Mouse (Mus musculus): Measurements from ENCODE around the gene Gna15. TPM values are rescaled to one million over a fixed set of nuclear protein-coding genes. Genes with fewer than 3 reads are reported as not detected.

Gene Gna15
- polyA plus RNA-seq, 1 experiment from 2014 or later = 1.0 TPM

DNA sequence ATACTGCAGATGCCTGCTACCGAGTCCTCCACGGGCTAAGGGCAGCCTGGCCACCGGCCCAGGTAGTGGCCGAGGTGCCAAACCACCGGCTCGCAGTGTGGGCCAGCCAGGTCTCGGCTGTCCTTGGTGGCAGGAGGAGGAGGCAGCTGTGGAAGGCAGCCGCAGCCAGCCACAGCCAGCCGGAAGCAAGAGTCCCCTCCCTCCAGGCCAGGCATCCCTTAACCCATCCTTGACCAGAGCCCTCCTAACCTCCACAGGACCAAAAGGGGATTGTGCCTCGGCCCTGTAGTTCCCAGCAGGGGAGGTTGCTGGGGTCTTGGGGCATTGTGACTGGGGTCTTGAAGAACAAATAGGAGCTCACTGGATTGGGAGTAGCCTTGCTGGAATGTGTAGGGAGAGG lies 40.2 kb upstream of the Gna15 start:
- peaks cover 64% of the 10 kb centered on the region for H3K27me3 ChIP-seq
- peaks cover 65% of the 10 kb centered on the region for H3K4me1 ChIP-seq
- peak overlapping the region; percentile 30 for H3K4me3 ChIP-seq
- H3K9me3 ChIP-seq = no peaks in the 10 kb centered on the region
- H3K27ac ChIP-seq (replicated peaks) = no peak overlapping the region; the same call in 1 of the 2 replicates
- 3% methylated on average over 10 of the region's 10 CpGs for WGBS
- H3K36me3 ChIP-seq = peaks cover 36% of the 10 kb centered on the region
- H3K9ac ChIP-seq (replicated peaks) = peak overlapping the region; percentile 47; the same call in 1 of the 2 replicates
- no peak for ATAC-seq (ENCODE audit: low FRiP score, low read depth)
- peak overlapping the region; percentile 41 for H3K4me2 ChIP-seq (replicated peaks)

- H3K9ac ChIP-seq (replicated peaks) = no peak overlapping the region
- no peaks in the 10 kb centered on the region for H3K9me3 ChIP-seq
- ATAC-seq (ENCODE audit: low FRiP score, low read depth) = no peak
- H3K27me3 ChIP-seq = peaks cover 60% of the 10 kb centered on the region
- no peak overlapping the region for H3K27ac ChIP-seq (replicated peaks)
- peaks cover 63% of the 10 kb centered on the region for H3K4me1 ChIP-seq
- 0 out of 2 replicates have a peak overlapping the region, but pooled peaks have one; percentile 30 for H3K4me3 ChIP-seq
- peaks cover 36% of the 10 kb centered on the region for H3K36me3 ChIP-seq
- peak overlapping the region; percentile 41 for H3K4me2 ChIP-seq (replicated peaks)
- 50% methylated on average over 6 of the region's 6 CpGs for WGBS
Observed at GRCm38 (mm10) chr10:81563481-81563880, 39.5 kb upstream of the Gna15 start.

DNA sequence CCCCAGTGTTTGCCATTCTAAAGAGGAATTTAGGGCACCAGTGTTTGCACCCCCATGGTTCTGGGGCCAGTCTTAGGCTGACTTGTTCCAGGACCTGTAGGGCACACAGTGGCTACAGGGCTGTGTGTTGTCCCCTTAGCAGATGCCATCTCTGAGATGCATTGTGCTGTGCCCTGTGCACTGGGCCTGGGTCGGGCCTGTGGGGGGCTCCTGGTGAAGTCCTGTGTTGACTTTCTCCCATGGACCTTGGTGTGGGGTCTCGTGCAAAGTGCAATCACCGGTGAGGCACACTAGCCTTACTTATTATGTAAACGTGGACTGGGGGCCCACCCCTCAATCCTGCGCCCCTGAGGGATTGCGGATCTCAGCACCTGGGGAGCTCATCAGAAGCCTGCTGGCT lies 38.4 kb upstream of the Gna15 start:
- Histone ChIP-seq H3K9ac (replicated peaks) (no peak overlapping the region; the same call in 1 of the 2 replicates), H3K4me1 (peaks cover 54% of the 10 kb centered on the region), H3K27ac (replicated peaks) (no peak overlapping the region), H3K36me3 (peaks cover 36% of the 10 kb centered on the region), H3K27me3 (peaks cover 55% of the 10 kb centered on the region), H3K4me3 (peak overlapping the region; percentile 12; the same call in 1 of the 2 replicates), H3K4me2 (replicated peaks) (peak overlapping the region; percentile 1; the same call in 1 of the 2 replicates), H3K9me3 (no peaks in the 10 kb centered on the region)
- ATAC-seq (ENCODE audit: low FRiP score, low read depth) = no peak
- 80% methylated on average over 6 of the region's 6 CpGs for WGBS

- no peak for ATAC-seq (ENCODE audit: low FRiP score, low read depth)
- Histone ChIP-seq H3K27me3 (peaks cover 39% of the 10 kb centered on the region), H3K4me3 (peak overlapping the region; percentile 92), H3K27ac (replicated peaks) (peak overlapping the region; percentile 92; the same call in 1 of the 2 replicates), H3K4me1 (peaks cover 53% of the 10 kb centered on the region), H3K36me3 (peaks cover 30% of the 10 kb centered on the region), H3K9ac (replicated peaks) (peak overlapping the region; percentile 100), H3K9me3 (no peaks in the 10 kb centered on the region), H3K4me2 (replicated peaks) (peak overlapping the region; percentile 83)
- WGBS = 26% methylated on average over 16 of the region's 16 CpGs
Observed at GRCm38 (mm10) chr10:81560719-81561459, 36.9 kb upstream of the Gna15 start.

- Histone ChIP-seq H3K36me3 (peaks cover 20% of the 10 kb centered on the region; the same call in 1 of the 2 replicates), H3K4me3 (peak overlapping the region; percentile 92), H3K9ac (replicated peaks) (peak overlapping the region; percentile 100), H3K9me3 (no peaks in the 10 kb centered on the region), H3K27ac (replicated peaks) (peak overlapping the region; percentile 92), H3K4me2 (replicated peaks) (peak overlapping the region; percentile 83), H3K4me1 (peaks cover 48% of the 10 kb centered on the region), H3K27me3 (peaks cover 29% of the 10 kb centered on the region)
- 1% methylated on average over 36 of the region's 36 CpGs for WGBS
- ATAC-seq (ENCODE audit: low FRiP score, low read depth) = peak; percentile 31
Observed at GRCm38 (mm10) chr10:81559627-81560539, 35.9 kb upstream of the Gna15 start.

GRCm38 (mm10) chr10:81559163-81559626 lies 35.2 kb upstream of the Gna15 start, which contains the start of gene Aes:
Aes (plus strand) TSS chr10:81559488.
- WGBS = 4% methylated on average over 31 of the region's 53 CpGs

DNA sequence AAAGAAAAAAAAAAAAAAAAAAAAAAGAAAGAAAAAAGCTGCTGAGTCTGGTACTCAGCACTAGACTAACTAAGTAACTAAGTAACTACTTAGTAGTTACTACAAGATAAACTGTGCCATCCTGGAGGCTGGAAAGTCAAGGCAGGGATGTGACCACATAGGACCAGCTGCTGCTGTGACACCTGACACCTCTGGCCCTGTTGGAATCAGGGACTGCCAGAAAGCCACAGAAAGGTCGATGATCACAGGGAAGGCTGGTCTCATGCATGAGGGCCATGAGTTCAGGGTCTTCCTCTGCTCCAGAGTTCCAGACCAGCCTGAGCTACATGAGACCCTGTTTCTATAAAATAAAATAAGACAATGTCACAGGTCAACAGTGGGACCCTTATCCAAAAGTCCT lies 33.5 kb upstream of the Gna15 start:
- Histone ChIP-seq H3K9me3 (0 out of 2 replicates have a peak, but pooled peaks cover 4% of the 10 kb centered on the region), H3K4me3 (no peak overlapping the region), H3K27ac (replicated peaks) (no peak overlapping the region), H3K27me3 (peaks cover 8% of the 10 kb centered on the region), H3K36me3 (0 out of 2 replicates have a peak, but pooled peaks cover 7% of the 10 kb centered on the region), H3K9ac (replicated peaks) (no peak overlapping the region), H3K4me1 (peaks cover 24% of the 10 kb centered on the region), H3K4me2 (replicated peaks) (no peak overlapping the region)
- 50% methylated on average over 1 of the region's 1 CpGs for WGBS
- ATAC-seq (ENCODE audit: low FRiP score, low read depth) = no peak

More at GRCm38 (mm10) chr10:81559163-81559626, 35.2 kb upstream of the Gna15 start, which contains the start of gene Aes:
- peak; percentile 62 for ATAC-seq (ENCODE audit: low FRiP score, low read depth)
- peaks cover 22% of the 10 kb centered on the region for H3K27me3 ChIP-seq
- H3K4me2 ChIP-seq (replicated peaks) = peak within 1 kb of the TSS; percentile 83
- H3K36me3 ChIP-seq = peaks cover 13% of the 10 kb centered on the region; the same call in 1 of the 2 replicates
- H3K9ac ChIP-seq (replicated peaks) = peak within 1 kb of the TSS; percentile 100
- peaks cover 42% of the 10 kb centered on the region for H3K4me1 ChIP-seq
- peak within 1 kb of the TSS; percentile 92 for H3K27ac ChIP-seq (replicated peaks)
- no peaks in the 10 kb centered on the region for H3K9me3 ChIP-seq
- H3K4me3 ChIP-seq = peak within 1 kb of the TSS; percentile 92

DNA sequence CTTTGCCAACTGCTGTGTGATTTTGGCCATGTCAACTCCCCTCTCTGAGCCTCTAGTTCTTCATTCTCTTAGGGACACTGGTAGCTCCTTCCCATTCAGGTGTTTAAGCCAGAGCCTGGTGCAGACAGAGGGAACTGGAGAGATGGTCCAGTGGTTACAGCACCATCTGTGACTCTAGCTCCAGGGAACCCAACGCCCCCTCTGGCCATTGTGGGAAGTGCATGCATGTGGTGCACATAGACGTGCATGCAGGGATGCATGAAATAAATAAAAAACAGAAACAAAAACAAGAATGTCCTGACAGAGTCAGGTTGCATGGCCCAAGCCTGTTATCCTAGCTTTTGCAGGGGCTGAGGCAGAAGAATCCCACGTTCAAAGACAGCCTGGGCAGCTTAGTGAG lies 32.3 kb upstream of the Gna15 start:
- no peak overlapping the region for H3K9ac ChIP-seq (replicated peaks)
- WGBS = 77% methylated on average over 3 of the region's 3 CpGs
- H3K4me1 ChIP-seq = peaks cover 24% of the 10 kb centered on the region
- H3K4me3 ChIP-seq = no peak overlapping the region
- H3K9me3 ChIP-seq = 0 out of 2 replicates have a peak, but pooled peaks cover 4% of the 10 kb centered on the region
- no peak overlapping the region for H3K27ac ChIP-seq (replicated peaks)
- no peak for ATAC-seq (ENCODE audit: low FRiP score, low read depth)
- H3K27me3 ChIP-seq = peaks cover 2% of the 10 kb centered on the region; the same call in 1 of the 2 replicates
- H3K4me2 ChIP-seq (replicated peaks) = no peak overlapping the region
- 0 out of 2 replicates have a peak, but pooled peaks cover 2% of the 10 kb centered on the region for H3K36me3 ChIP-seq

DNA sequence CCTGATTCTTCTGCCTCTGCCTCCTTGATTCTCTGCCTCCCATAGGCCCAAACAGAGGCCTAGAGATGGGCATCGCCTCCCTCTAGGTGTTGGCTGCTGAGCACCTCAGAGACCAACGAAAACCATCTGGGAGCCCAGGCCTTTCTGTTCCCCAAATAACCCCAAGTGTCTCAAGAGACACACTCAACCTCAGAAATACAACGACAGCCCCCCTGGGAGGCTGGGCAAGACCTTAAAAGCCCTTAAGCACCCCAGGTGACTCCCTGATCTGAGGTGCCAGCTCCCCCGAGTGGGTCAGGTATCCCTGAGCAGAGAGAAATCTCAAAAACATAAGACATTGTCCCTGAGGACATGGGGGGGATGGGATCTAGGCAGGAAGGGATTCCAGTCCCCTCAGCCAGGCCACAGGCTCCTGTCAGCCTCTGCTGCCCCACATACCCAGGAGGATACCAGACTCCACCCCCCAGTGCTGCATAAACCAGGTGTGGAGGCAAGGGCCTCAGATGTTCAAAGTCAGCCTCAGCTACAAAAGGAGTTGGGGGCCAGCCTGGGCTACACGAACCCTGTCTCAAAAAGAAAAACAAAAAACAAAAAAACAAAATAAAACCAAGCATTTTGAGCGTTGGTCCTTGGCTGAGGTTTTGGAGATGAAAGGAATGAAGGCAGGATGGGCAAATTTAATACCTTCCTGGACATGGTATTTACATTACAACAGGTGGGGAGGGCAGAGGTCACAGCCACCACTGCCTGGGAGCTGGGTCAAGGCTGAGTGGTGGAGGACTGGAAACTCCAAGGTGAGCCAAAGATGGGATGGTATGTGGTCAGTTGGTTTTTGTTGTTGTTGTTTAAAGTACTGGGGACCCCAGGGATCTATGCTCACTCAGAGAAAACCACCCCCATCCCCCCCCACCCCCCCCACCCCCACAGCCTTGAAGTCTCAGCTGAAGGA lies 30.1 kb upstream of the Gna15 start:
- Histone ChIP-seq H3K9me3 (0 out of 2 replicates have a peak, but pooled peaks cover 4% of the 10 kb centered on the region), H3K4me2 (replicated peaks) (no peak overlapping the region), H3K9ac (replicated peaks) (no peak overlapping the region), H3K27ac (replicated peaks) (no peak overlapping the region), H3K4me3 (no peak overlapping the region), H3K27me3 (no peaks in the 10 kb centered on the region; the same call in 1 of the 2 replicates), H3K4me1 (peaks cover 10% of the 10 kb centered on the region), H3K36me3 (no peaks in the 10 kb centered on the region)
- 83% methylated on average over 6 of the region's 6 CpGs for WGBS
- ATAC-seq (ENCODE audit: low FRiP score, low read depth) = no peak

DNA sequence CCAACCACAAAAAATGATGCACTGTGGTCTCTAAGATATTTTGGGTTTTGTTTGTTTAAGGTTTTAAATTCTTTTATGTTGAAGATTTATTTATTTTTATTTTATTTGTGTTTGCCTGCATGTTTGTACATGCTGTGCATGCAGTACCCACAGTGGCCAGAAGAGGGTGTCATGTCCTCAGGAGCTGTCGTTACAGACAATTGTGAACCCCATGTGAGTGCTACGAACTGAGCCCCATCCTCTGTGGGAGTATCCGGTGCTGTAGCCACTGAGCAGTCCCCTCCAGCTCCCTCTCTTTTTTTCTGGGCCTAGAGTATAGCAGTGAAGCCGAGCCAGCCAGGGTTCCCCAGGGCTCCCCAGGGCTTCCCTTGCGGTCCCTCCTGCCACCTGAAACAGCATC lies 29.2 kb upstream of the Gna15 start:
- Histone ChIP-seq H3K27ac (replicated peaks) (no peak overlapping the region), H3K27me3 (no peaks in the 10 kb centered on the region; the same call in 1 of the 2 replicates), H3K36me3 (no peaks in the 10 kb centered on the region), H3K4me3 (no peak overlapping the region), H3K4me2 (replicated peaks) (no peak overlapping the region), H3K4me1 (peaks cover 6% of the 10 kb centered on the region; the same call in 1 of the 2 replicates), H3K9me3 (0 out of 2 replicates have a peak, but pooled peaks cover 4% of the 10 kb centered on the region), H3K9ac (replicated peaks) (no peak overlapping the region)
- ATAC-seq (ENCODE audit: low FRiP score, low read depth) = no peak
- WGBS = 84% methylated on average over 5 of the region's 5 CpGs

All from midbrain, embryonic 12.5 days (tissue).